Mouse (Mus musculus): ENCODE measurements around the gene Tnfrsf22.

GRCm38 (mm10) chr7:143628540-143628939 lies 20.9 kb downstream of the Tnfrsf22 start, which contains the start of gene Tnfrsf26:
- TF ChIP-seq CTCF (conservative IDR thresholded peaks at IDR 0.05; ENCODE audit: low read length), result no peak
- no peak for TF ChIP-seq POU5F1 (IDR thresholded peaks at IDR 0.05; ENCODE audit: borderline replicate concordance, low read length)
- no peak for TF ChIP-seq NANOG (IDR thresholded peaks at IDR 0.05; ENCODE audit: borderline replicate concordance, low read length)

All from E14TG2a.4 (cell line).